Mouse (Mus musculus) heart, postnatal 0 days (tissue): Measurements from ENCODE around the gene Gm4871. TPM values are rescaled to one million over a fixed set of nuclear protein-coding genes. Genes with fewer than 3 reads are reported as not detected.
A peak's percentile ranks its signal among the peaks of the same experiment; 100 is the strongest.
"Not testable (repeated sequence)": the region's sequence is repeated elsewhere in the genome, so short reads cannot be mapped to it uniquely, and the experiment has no call there.

Experiments used
- ATAC-seq: fragments of 200-750 bp; cut with Nextera tagmentation; 2 replicates; pipeline ENCODE4 v1.8.0; 2017; ENCODE audit warnings: low read depth, moderate number of reproducible peaks, moderate library complexity; ENCODE audit not compliant: insufficient read depth
- DNase-seq: peaks from one replicate; pipeline ENCODE4 v3.0.0-alpha.2; 2016; ENCODE audit warnings: low spot score
- H3K27ac ChIP-seq: fragments of 300-500 bp; sonication (generic); 2 replicates; pipeline ENCODE4 v1.5.1; 2014; ENCODE audit warnings: low read depth, mild to moderate bottlenecking
- H3K27me3 ChIP-seq: fragments of 300-500 bp; sonication (generic); 2 replicates; pipeline ENCODE4 v1.6.1; 2014; ENCODE audit warnings: low read length, mixed read lengths; ENCODE audit not compliant: control insufficient read depth, insufficient read depth
- H3K36me3 ChIP-seq: fragments of 300-500 bp; sonication (generic); replicated peaks from 2 replicates; pipeline ENCODE4 v1.6.1; 2014; ENCODE audit warnings: low read length, mixed read lengths; ENCODE audit not compliant: control insufficient read depth, insufficient read depth
- H3K4me1 ChIP-seq: fragments of 300-500 bp; sonication (generic); 2 replicates; pipeline ENCODE4 v1.6.1; 2014; ENCODE audit warnings: antibody characterized with exemption; ENCODE audit not compliant: control insufficient read depth, insufficient read depth
- H3K4me2 ChIP-seq: fragments of 300-500 bp; sonication (generic); 2 replicates; pipeline ENCODE4 v1.6.1; 2014; ENCODE audit warnings: low read depth, mild to moderate bottlenecking, low read length, moderate library complexity
- H3K4me3 ChIP-seq: fragments of 300-500 bp; sonication (generic); 2 replicates; pipeline ENCODE4 v1.5.1; 2014; ENCODE audit warnings: low read depth, low read length
- H3K9ac ChIP-seq: fragments of 300-500 bp; sonication (generic); replicated peaks from 2 replicates; pipeline ENCODE4 v1.6.1; 2014; ENCODE audit warnings: low read depth, low read length, mixed read lengths
- H3K9me3 ChIP-seq: fragments of 300-500 bp; sonication (generic); replicated peaks from 2 replicates; pipeline ENCODE4 v1.6.1; 2016; ENCODE audit warnings: low read length; ENCODE audit not compliant: control insufficient read depth
- CTCF ChIP-seq: IDR thresholded peaks from 2 replicates; pipeline ENCODE4 v1.5.1; 2016; ENCODE audit warnings: antibody characterized with exemption, control low read depth, low read depth
- EP300 ChIP-seq: IDR thresholded peaks from 2 replicates; pipeline ENCODE4 v1.6.1; 2016; ENCODE audit warnings: antibody characterized with exemption, low read depth
- WGBS: fragments of 180-500 bp; shearing (Covaris S2); extraction: QIAGEN DNeasy Blood & Tissue Kit; methylation state at CpG from one replicate; pipeline ENCODE4 v1.1.7; 2014; 5-methylcytosine and 5-hydroxymethylcytosine counted together
- polyA plus RNA-seq: library from polyadenylated mRNA; unstranded; fragments of >200 nt; fragmentation: Nextera tagmentation; extraction: Ambion mirVana; gene quantifications from 2 replicates; pipeline ENCODE4 v1.2.1, GENCODE M21; 2015
- total RNA-seq: library from RNA; depleted of rRNA; stranded (reverse); fragments of >200 nt; gene quantifications from 2 replicates; pipeline ENCODE4 v1.2.3, GENCODE M21; 2014; ENCODE audit warnings: low replicate concordance

The Gm4871 gene
- total and polyA plus RNA-seq, 2 experiments from 2014 or later: not detected

GRCm38 (mm10) chr5:145041628-145042027 is 9.1 kb upstream of the Gm4871 start:
- 36% methylated on average over 4 of the region's 4 CpGs for WGBS
- TF ChIP-seq EP300: no peak
- TF ChIP-seq CTCF: peak; percentile 25; the same call in 1 of the 2 replicates
- Histone ChIP-seq H3K4me1 (no peaks in the 10 kb centered on the region), H3K9me3 (no peaks in the 10 kb centered on the region), H3K36me3 (no peaks in the 10 kb centered on the region), H3K4me3 (no peak overlapping the region), H3K27me3 (no peaks in the 10 kb centered on the region), H3K9ac (no peak overlapping the region), H3K4me2 (no peak overlapping the region), H3K27ac (no peak overlapping the region)
- ATAC-seq (no peak), DNase-seq (no peak)

GRCm38 (mm10) chr5:145030476-145030875 is 2.1 kb downstream of the Gm4871 start:
- not testable (repeated sequence) for ATAC-seq, H3K27ac ChIP-seq, H3K27me3 ChIP-seq, H3K9ac ChIP-seq, DNase-seq, H3K4me2 ChIP-seq, H3K9me3 ChIP-seq, H3K4me1 ChIP-seq, H3K36me3 ChIP-seq, H3K4me3 ChIP-seq
- WGBS: 73% methylated on average over 1 of the region's 1 CpGs

- not testable (repeated sequence) for ATAC-seq, H3K9me3 ChIP-seq, H3K27me3 ChIP-seq, H3K36me3 ChIP-seq, H3K4me3 ChIP-seq, H3K4me1 ChIP-seq, H3K9ac ChIP-seq, DNase-seq, H3K27ac ChIP-seq, H3K4me2 ChIP-seq
- 18% methylated on average over 1 of the region's 1 CpGs for WGBS
Measured at GRCm38 (mm10) chr5:145020712-145021111, 11.8 kb downstream of the Gm4871 start.

- not testable (repeated sequence) for H3K36me3 ChIP-seq, H3K27me3 ChIP-seq, H3K4me2 ChIP-seq, H3K27ac ChIP-seq, H3K9ac ChIP-seq, H3K9me3 ChIP-seq, H3K4me3 ChIP-seq, H3K4me1 ChIP-seq, DNase-seq
- ATAC-seq: peak; percentile 30; the same call in 1 of the 2 replicates
- WGBS: 14% methylated on average over 1 of the region's 1 CpGs
Measured at GRCm38 (mm10) chr5:145020254-145020653, 12.3 kb downstream of the Gm4871 start.

GRCm38 (mm10) chr5:145016761-145017160 is 15.8 kb downstream of the Gm4871 start:
- H3K36me3 ChIP-seq, DNase-seq, H3K9me3 ChIP-seq, H3K4me3 ChIP-seq, H3K4me1 ChIP-seq, H3K4me2 ChIP-seq, ATAC-seq, H3K9ac ChIP-seq, H3K27me3 ChIP-seq, H3K27ac ChIP-seq: not testable (repeated sequence)
- WGBS: 9% methylated on average over 1 of the region's 2 CpGs

GRCm38 (mm10) chr5:145014278-145014677 is 18.3 kb downstream of the Gm4871 start:
- ATAC-seq (no peak), DNase-seq (no peak)
- Histone ChIP-seq H3K4me1 (no peaks in the 10 kb centered on the region), H3K36me3 (no peaks in the 10 kb centered on the region), H3K27me3 (no peaks in the 10 kb centered on the region), H3K27ac (no peak overlapping the region), H3K4me3 (no peak overlapping the region), H3K4me2 (no peak overlapping the region), H3K9me3 (no peaks in the 10 kb centered on the region), H3K9ac (no peak overlapping the region)
- TF ChIP-seq EP300: no peak
- TF ChIP-seq CTCF: no peak
- WGBS: 90% methylated on average over 1 of the region's 1 CpGs
